Mouse (Mus musculus): Measurements from ENCODE around the gene Bcl7a. TPM values are rescaled to one million over a fixed set of nuclear protein-coding genes. Genes with fewer than 3 reads are reported as not detected.

Gene Bcl7a
- polyA plus RNA-seq, 1 experiment from 2014 or later = 5.9 TPM

DNA sequence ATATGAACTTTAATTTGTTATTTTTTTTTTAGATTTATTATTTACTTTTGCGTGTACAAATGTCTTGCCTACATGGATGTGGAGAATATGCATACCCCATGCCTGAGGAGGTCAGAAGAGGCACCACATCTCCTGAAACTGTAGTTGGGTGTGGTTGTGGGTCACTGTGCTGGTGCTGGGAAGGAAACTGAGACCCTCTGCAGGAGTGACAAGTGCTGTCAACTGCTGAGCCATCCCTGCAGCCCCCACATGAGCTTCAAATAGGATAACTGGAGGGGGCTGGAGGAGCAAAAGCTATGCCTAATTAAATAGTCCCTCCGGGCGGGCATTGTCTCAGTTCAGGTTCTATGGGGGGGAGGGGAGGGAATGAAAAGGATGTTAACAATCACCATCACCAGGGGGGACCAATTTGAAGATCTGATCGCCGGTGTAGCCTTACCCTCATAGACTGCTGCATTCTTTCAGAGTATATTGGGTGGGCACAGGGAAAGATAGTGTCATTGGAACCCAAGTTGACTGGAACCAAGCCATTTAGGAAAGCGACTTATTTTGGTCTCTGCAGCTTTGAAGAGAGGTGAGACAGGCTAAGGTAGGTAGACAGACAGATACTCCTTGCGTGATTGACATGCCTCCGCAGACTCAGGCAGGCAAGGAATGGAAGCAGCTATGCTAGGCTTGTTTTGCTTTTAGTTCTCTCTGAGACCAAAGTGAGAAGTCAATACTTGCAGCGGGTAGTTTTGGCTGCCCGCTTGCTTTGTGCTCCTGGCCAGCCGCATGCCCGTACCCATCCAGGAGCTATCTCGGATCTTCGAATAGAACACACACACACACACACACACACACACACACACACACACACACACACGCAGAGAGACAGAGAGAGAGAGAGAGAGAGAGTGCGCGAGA is 47.2 kb downstream of the Bcl7a start:
- H3K4me3 ChIP-seq (ENCODE audit: low read depth, low read length) = peak overlapping the region; percentile 28
- 10% methylated on average over 17 of the region's 17 CpGs for WGBS
- 0 out of 2 replicates have a peak, but pooled peaks cover 2% of the 10 kb centered on the region for H3K4me1 ChIP-seq (replicated peaks; ENCODE audit: control insufficient read depth, insufficient read depth)
- H3K4me2 ChIP-seq (replicated peaks; ENCODE audit: low read depth) = peak overlapping the region; percentile 38
- H3K36me3 ChIP-seq (ENCODE audit: control insufficient read depth, insufficient read depth, low read length) = no peaks in the 10 kb centered on the region
- ATAC-seq (ENCODE audit: low FRiP score, low TSS enrichment) (no peak), DNase-seq (ENCODE audit: low spot score) (no peak)
- H3K27me3 ChIP-seq (ENCODE audit: control insufficient read depth, insufficient read depth, low read length) = no peaks in the 10 kb centered on the region
- H3K9me3 ChIP-seq (ENCODE audit: control insufficient read depth, low read length) = no peaks in the 10 kb centered on the region
- TF ChIP-seq CTCF (IDR thresholded peaks at IDR 0.05; ENCODE audit: low read depth) (no peak), EP300 (optimal IDR thresholded peaks at IDR 0.05) (no peak)
- no peak overlapping the region for H3K27ac ChIP-seq (replicated peaks)
- H3K9ac ChIP-seq (ENCODE audit: low read length) = no peak overlapping the region

GRCm38 (mm10) chr5:123391442-123391809 is 47.8 kb downstream of the Bcl7a start:
- H3K9ac ChIP-seq (ENCODE audit: low read length) = no peak overlapping the region
- H3K27me3 ChIP-seq (ENCODE audit: control insufficient read depth, insufficient read depth, low read length) = no peaks in the 10 kb centered on the region
- H3K36me3 ChIP-seq (ENCODE audit: control insufficient read depth, insufficient read depth, low read length) = no peaks in the 10 kb centered on the region
- no peak for TF ChIP-seq CTCF (IDR thresholded peaks at IDR 0.05; ENCODE audit: low read depth)
- H3K27ac ChIP-seq (replicated peaks) = no peak overlapping the region
- peak overlapping the region; percentile 28 for H3K4me3 ChIP-seq (ENCODE audit: low read depth, low read length)
- ATAC-seq (ENCODE audit: low FRiP score, low TSS enrichment) = no peak
- H3K4me2 ChIP-seq (replicated peaks; ENCODE audit: low read depth) = peak overlapping the region; percentile 38
- H3K9me3 ChIP-seq (ENCODE audit: control insufficient read depth, low read length) = no peaks in the 10 kb centered on the region
- 0 out of 2 replicates have a peak, but pooled peaks cover 2% of the 10 kb centered on the region for H3K4me1 ChIP-seq (replicated peaks; ENCODE audit: control insufficient read depth, insufficient read depth)
- WGBS = 20% methylated on average over 5 of the region's 5 CpGs
- DNase-seq (ENCODE audit: low spot score) = peak; percentile 42

GRCm38 (mm10) chr5:123393786-123394302 is 50.2 kb downstream of the Bcl7a start:
- H3K4me1 ChIP-seq (replicated peaks; ENCODE audit: control insufficient read depth, insufficient read depth) = 0 out of 2 replicates have a peak, but pooled peaks cover 2% of the 10 kb centered on the region
- peak overlapping the region; percentile 99 for H3K4me3 ChIP-seq (ENCODE audit: low read depth, low read length)
- 18% methylated on average over 5 of the region's 5 CpGs for whole genome bisulfite sequencing
- no peak for ATAC-seq (ENCODE audit: low FRiP score, low TSS enrichment)
- H3K9me3 ChIP-seq (ENCODE audit: control insufficient read depth, low read length) = no peaks in the 10 kb centered on the region
- H3K36me3 ChIP-seq (ENCODE audit: control insufficient read depth, insufficient read depth, low read length) = no peaks in the 10 kb centered on the region
- TF ChIP-seq CTCF (IDR thresholded peaks at IDR 0.05; ENCODE audit: low read depth) = no peak
- no peak for TF ChIP-seq EP300 (optimal IDR thresholded peaks at IDR 0.05)
- H3K27me3 ChIP-seq (ENCODE audit: control insufficient read depth, insufficient read depth, low read length) = no peaks in the 10 kb centered on the region
- H3K4me2 ChIP-seq (replicated peaks; ENCODE audit: low read depth) = peak overlapping the region; percentile 65
- DNase-seq (ENCODE audit: low spot score) = no peak
- no peak overlapping the region; the same call in 1 of the 2 replicates for H3K9ac ChIP-seq (ENCODE audit: low read length)
- peak overlapping the region; percentile 80 for H3K27ac ChIP-seq (replicated peaks)

- Histone ChIP-seq H3K9me3 (ENCODE audit: control insufficient read depth, low read length) (no peaks in the 10 kb centered on the region), H3K4me3 (ENCODE audit: low read depth, low read length) (peak within 1 kb of the TSS; percentile 99), H3K36me3 (ENCODE audit: control insufficient read depth, insufficient read depth, low read length) (no peaks in the 10 kb centered on the region), H3K4me1 (replicated peaks; ENCODE audit: control insufficient read depth, insufficient read depth) (0 out of 2 replicates have a peak, but pooled peaks cover 2% of the 10 kb centered on the region), H3K27ac (replicated peaks) (peak within 1 kb of the TSS; percentile 91), H3K4me2 (replicated peaks; ENCODE audit: low read depth) (peak within 1 kb of the TSS; percentile 65), H3K27me3 (ENCODE audit: control insufficient read depth, insufficient read depth, low read length) (no peaks in the 10 kb centered on the region), H3K9ac (ENCODE audit: low read length) (peak within 1 kb of the TSS; percentile 95)
- DNase-seq (ENCODE audit: low spot score) (peak; percentile 98), ATAC-seq (ENCODE audit: low FRiP score, low TSS enrichment) (peak; percentile 99)
- 0% methylated on average over 30 of the region's 50 CpGs for WGBS
- peak; percentile 45 for TF ChIP-seq CTCF (IDR thresholded peaks at IDR 0.05; ENCODE audit: low read depth)
- peak; percentile 33 for TF ChIP-seq EP300 (optimal IDR thresholded peaks at IDR 0.05)
Measured at GRCm38 (mm10) chr5:123394303-123394956, 50.8 kb downstream of the Bcl7a start, which contains the start of gene Mlxip. Gene Mlxip, plus strand, starts transcription at chr5:123394798.

DNA sequence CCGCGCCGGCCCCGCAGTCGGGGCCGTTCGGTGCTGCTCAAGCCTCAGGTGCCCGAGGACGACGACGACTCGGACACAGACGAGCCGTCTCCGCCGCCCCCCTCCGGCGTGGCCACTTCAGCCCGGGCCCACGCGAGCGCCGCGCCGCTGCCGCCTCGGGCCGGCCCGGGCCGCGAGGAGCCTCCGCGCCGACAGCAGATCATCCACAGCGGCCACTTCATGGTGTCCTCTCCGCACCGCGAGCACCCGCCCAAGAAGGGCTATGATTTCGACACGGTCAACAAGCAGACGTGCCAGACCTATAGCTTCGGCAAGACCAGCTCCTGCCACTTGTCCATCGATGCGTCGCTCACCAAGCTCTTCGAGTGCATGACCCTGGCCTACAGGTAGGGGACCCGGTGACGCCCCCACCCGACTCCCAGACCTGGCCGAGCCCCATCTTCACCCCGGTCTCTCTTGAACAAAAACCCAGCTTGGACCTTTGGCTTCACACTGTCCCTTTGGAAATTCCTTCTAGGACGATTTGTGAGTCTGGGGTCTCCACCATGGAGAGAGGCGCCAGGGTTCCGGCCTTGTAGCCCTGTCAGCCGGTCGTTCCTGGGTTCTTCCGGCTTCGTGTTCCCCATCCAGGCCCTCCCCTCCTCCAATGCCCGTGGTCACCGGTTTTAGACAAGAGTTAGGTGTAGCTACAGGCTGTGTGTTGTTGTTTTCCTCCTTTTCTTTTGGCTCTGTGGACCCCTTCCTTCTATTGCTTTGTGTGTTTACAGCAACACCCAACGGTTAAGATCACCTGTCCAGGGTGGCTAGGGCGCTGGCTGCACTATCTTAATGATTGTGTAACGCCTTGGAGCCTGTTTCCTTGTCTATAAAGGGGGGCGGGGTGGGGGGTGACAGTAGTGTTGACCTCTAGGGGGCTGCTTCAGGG is 51.6 kb downstream of the Bcl7a start:
- H3K36me3 ChIP-seq (ENCODE audit: control insufficient read depth, insufficient read depth, low read length) = no peaks in the 10 kb centered on the region
- peak overlapping the region; percentile 99 for H3K4me3 ChIP-seq (ENCODE audit: low read depth, low read length)
- under 1% methylated on average over 61 of the region's 65 CpGs for WGBS
- peak overlapping the region; percentile 65 for H3K4me2 ChIP-seq (replicated peaks; ENCODE audit: low read depth)
- H3K9me3 ChIP-seq (ENCODE audit: control insufficient read depth, low read length) = no peaks in the 10 kb centered on the region
- TF ChIP-seq CTCF (IDR thresholded peaks at IDR 0.05; ENCODE audit: low read depth) (no peak), EP300 (optimal IDR thresholded peaks at IDR 0.05) (no peak)
- DNase-seq (ENCODE audit: low spot score) (peak; percentile 56), ATAC-seq (ENCODE audit: low FRiP score, low TSS enrichment) (peak; percentile 11)
- peak overlapping the region; percentile 95 for H3K9ac ChIP-seq (ENCODE audit: low read length)
- H3K4me1 ChIP-seq (replicated peaks; ENCODE audit: control insufficient read depth, insufficient read depth) = 0 out of 2 replicates have a peak, but pooled peaks cover 2% of the 10 kb centered on the region
- H3K27ac ChIP-seq (replicated peaks) = peak overlapping the region; percentile 91
- H3K27me3 ChIP-seq (ENCODE audit: control insufficient read depth, insufficient read depth, low read length) = no peaks in the 10 kb centered on the region
